Mouse (Mus musculus) ES-E14 (cell line): Measurements from ENCODE around the gene Zyg11b. TPM values are rescaled to one million over a fixed set of nuclear protein-coding genes. Genes with fewer than 3 reads are reported as not detected.
A peak's percentile ranks its signal among the peaks of the same experiment; 100 is the strongest.

Experiments
- DNase-seq: peaks from one replicate; pipeline ENCODE4 v3.0.0-alpha.2; 2013; ENCODE audit warnings: low read depth, low spot score
- H3K27ac ChIP-seq: 2 replicates; pipeline ENCODE4 v1.5.1; 2012; ENCODE audit warnings: low read depth, mild to moderate bottlenecking, low read length, moderate library complexity, mixed read lengths; ENCODE audit not compliant: poor library complexity, insufficient read depth, severe bottlenecking
- H3K36me3 ChIP-seq: 2 replicates; pipeline ENCODE4 v1.6.1; 2012; ENCODE audit warnings: mild to moderate bottlenecking, low read length, moderate library complexity, mixed read lengths; ENCODE audit not compliant: control insufficient read depth, poor library complexity, insufficient read depth, severe bottlenecking
- H3K4me1 ChIP-seq, 2 experiments: fragments of 150-350 bp in 1 of 2; sonication (generic) in 1 of 2; 2 replicates each; pipeline ENCODE4 v1.6.1; 2012; ENCODE audit warnings: low read length in 2 of 2, mild to moderate bottlenecking in 1 of 2, mixed read lengths in 1 of 2; ENCODE audit not compliant: control insufficient read depth in 2 of 2, insufficient read depth in 2 of 2, poor library complexity in 1 of 2
- H3K4me3 ChIP-seq, 2 experiments: fragments of 150-350 bp in 1 of 2; sonication (generic) in 1 of 2; 2 replicates each; pipeline ENCODE4 v1.5.1; 2012; ENCODE audit warnings: low read length in 2 of 2, low read depth in 1 of 2, mild to moderate bottlenecking in 1 of 2, mixed read lengths in 1 of 2; ENCODE audit not compliant: insufficient read depth in 1 of 2, poor library complexity in 1 of 2, severe bottlenecking in 1 of 2
- H3K9ac ChIP-seq: 2 replicates; pipeline ENCODE4 v1.6.1; 2012; ENCODE audit warnings: low read depth, mild to moderate bottlenecking, low read length, mixed read lengths; ENCODE audit not compliant: poor library complexity, insufficient read depth, severe bottlenecking
- H3K9me3 ChIP-seq: fragments of 150-350 bp; sonication (generic); 2 replicates; pipeline ENCODE4 v1.6.1; 2012; ENCODE audit warnings: low read depth, mild to moderate bottlenecking, low read length; ENCODE audit not compliant: control insufficient read depth, insufficient read depth
- CHD2 ChIP-seq: IDR thresholded peaks from 2 replicates; pipeline ENCODE4 v1.6.1; 2014; ENCODE audit warnings: mild to moderate bottlenecking, low read depth, low read length, inconsistent platforms
- HCFC1 ChIP-seq: IDR thresholded peaks from 2 replicates; pipeline ENCODE4 v1.6.1; 2012; ENCODE audit warnings: low read length, inconsistent platforms, borderline replicate concordance; ENCODE audit not compliant: insufficient read depth
- MAFK ChIP-seq: IDR thresholded peaks from 2 replicates; pipeline ENCODE4 v1.6.1; 2014; ENCODE audit warnings: mild to moderate bottlenecking, low read depth, low read length, inconsistent platforms; ENCODE audit not compliant: insufficient read depth
- ZC3H11A ChIP-seq: IDR thresholded peaks from 2 replicates; pipeline ENCODE4 v1.6.1; 2012; ENCODE audit warnings: low read depth, mild to moderate bottlenecking, inconsistent platforms, low read length, borderline replicate concordance
- ZNF384 ChIP-seq: IDR thresholded peaks from 2 replicates; pipeline ENCODE4 v1.6.1; 2012; ENCODE audit warnings: low read depth, low read length, inconsistent platforms
- in situ Hi-C, 2 experiments: fragments of 600-800 bp; cut with MboI; formaldehyde crosslinking; loops; one replicate each; pipeline ENCODE4 v1.15.1; 2025; ENCODE audit warnings: low sequenced_read_pairs in 2 of 2, inconsistent platforms in 1 of 2; ENCODE audit not compliant: unreplicated experiment in 2 of 2
- total RNA-seq: library from RNA; depleted of rRNA; stranded (reverse); fragments of 300-350 nt; gene quantifications from 2 replicates; pipeline ENCODE4 v1.2.3, GENCODE M21; 2012

Zyg11b gene
- total RNA-seq, 1 experiment: 13.3 TPM

GRCm38 (mm10) chr4:108272286-108272685, 28.6 kb downstream of the Zyg11b start:
- no peak for DNase-seq
- no peak overlapping the region for H3K4me3 ChIP-seq
- H3K4me1 ChIP-seq: no peaks in the 10 kb centered on the region
- TF ChIP-seq ZNF384 (no peak), CHD2 (no peak), MAFK (no peak), HCFC1 (no peak), ZC3H11A (no peak)
- H3K36me3 ChIP-seq: no peaks in the 10 kb centered on the region
- in situ Hi-C loops: no loop called here
- no peaks in the 10 kb centered on the region for H3K9me3 ChIP-seq
- no peak overlapping the region for H3K9ac ChIP-seq
- H3K27ac ChIP-seq: no peak overlapping the region

- H3K36me3 ChIP-seq: peaks cover 3% of the 10 kb centered on the region; the same call in 1 of the 2 replicates
- H3K4me1 ChIP-seq: no peaks in the 10 kb centered on the region
- no peaks in the 10 kb centered on the region for H3K9me3 ChIP-seq
- in situ Hi-C loops: no loop called here
- no peak overlapping the region for H3K27ac ChIP-seq
- no peak for DNase-seq
- TF ChIP-seq CHD2 (no peak), MAFK (no peak)
- H3K4me3 ChIP-seq: no peak overlapping the region
- H3K9ac ChIP-seq: no peak overlapping the region
These were observed 35.1 kb downstream of the Zyg11b start for GRCm38 (mm10) chr4:108265774-108266173.

- Histone ChIP-seq H3K9me3 (no peaks in the 10 kb centered on the region), H3K9ac (no peak overlapping the region), H3K36me3 (peaks cover 6% of the 10 kb centered on the region), H3K27ac (no peak overlapping the region), H3K4me3 (no peak overlapping the region), H3K4me1 (no peaks in the 10 kb centered on the region)
- TF ChIP-seq ZC3H11A: 0 out of 2 replicates have a peak, but pooled peaks have one; percentile 0
- TF ChIP-seq CHD2: no peak
- no peak for DNase-seq
- in situ Hi-C loops: no loop called here
These were observed 47.6 kb downstream of the Zyg11b start for GRCm38 (mm10) chr4:108253317-108253716.

GRCm38 (mm10) chr4:108250501-108250900, 50.4 kb downstream of the Zyg11b start:
- no peak for DNase-seq
- Histone ChIP-seq H3K9ac (no peak overlapping the region), H3K9me3 (no peaks in the 10 kb centered on the region), H3K27ac (no peak overlapping the region), H3K36me3 (peaks cover 4% of the 10 kb centered on the region), H3K4me3 (no peak overlapping the region), H3K4me1 (no peaks in the 10 kb centered on the region)
- TF ChIP-seq MAFK (no peak), CHD2 (no peak), HCFC1 (no peak), ZNF384 (no peak), ZC3H11A (no peak)
- in situ Hi-C loops: no loop called here

GRCm38 (mm10) chr4:108249314-108249713, 51.6 kb downstream of the Zyg11b start:
- no peak for TF ChIP-seq ZNF384
- no peak for TF ChIP-seq MAFK
- TF ChIP-seq HCFC1: no peak
- TF ChIP-seq ZC3H11A: no peak
- no peak for TF ChIP-seq CHD2
- no peak for DNase-seq
- in situ Hi-C loops: no loop called here

More at GRCm38 (mm10) chr4:108249314-108249713, 51.6 kb downstream of the Zyg11b start:
- Histone ChIP-seq H3K4me1 (no peaks in the 10 kb centered on the region), H3K9me3 (no peaks in the 10 kb centered on the region), H3K36me3 (peaks cover 4% of the 10 kb centered on the region), H3K9ac (no peak overlapping the region), H3K4me3 (no peak overlapping the region), H3K27ac (no peak overlapping the region)
